Mouse (Mus musculus): ENCODE data around the gene Slc10a7. TPM values are rescaled to one million over a fixed set of nuclear protein-coding genes. Genes with fewer than 3 reads are reported as not detected.

The Slc10a7 gene
- polyA plus RNA-seq, 1 experiment from 2014 or later, result 19.9 TPM

DNA sequence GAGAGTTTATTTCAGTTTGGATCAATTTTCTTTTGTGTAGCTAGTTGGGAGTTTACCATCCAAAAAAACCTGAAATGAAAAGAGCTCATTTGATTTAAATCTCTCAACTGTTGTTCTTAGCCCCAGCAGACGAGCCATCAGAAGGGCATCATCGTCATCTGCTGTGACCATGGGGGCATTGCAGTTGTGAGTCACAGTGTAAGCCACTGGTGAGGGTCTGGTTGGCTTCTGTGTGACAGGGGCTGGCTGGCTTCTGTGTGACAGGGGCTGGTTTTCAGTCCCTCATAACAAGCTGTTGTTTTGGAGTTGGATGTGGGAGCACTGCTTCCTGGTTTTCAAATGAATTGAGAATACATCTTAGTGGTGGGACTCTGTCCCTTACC, 41.6 kb downstream of the Slc10a7 start:
- Histone ChIP-seq H3K27me3 (no peaks in the 10 kb centered on the region), H3K27ac (no peak overlapping the region), H3K9me3 (no peaks in the 10 kb centered on the region), H3K4me3 (no peak overlapping the region), H3K4me1 (no peaks in the 10 kb centered on the region), H3K9ac (no peak overlapping the region), H3K4me2 (no peak overlapping the region), H3K36me3 (no peaks in the 10 kb centered on the region)
- 86% methylated on average over 2 of the region's 2 CpGs for WGBS
- ATAC-seq (ENCODE audit: borderline replicate concordance, extremely low read depth, low FRiP score, low TSS enrichment), result no peak

DNA sequence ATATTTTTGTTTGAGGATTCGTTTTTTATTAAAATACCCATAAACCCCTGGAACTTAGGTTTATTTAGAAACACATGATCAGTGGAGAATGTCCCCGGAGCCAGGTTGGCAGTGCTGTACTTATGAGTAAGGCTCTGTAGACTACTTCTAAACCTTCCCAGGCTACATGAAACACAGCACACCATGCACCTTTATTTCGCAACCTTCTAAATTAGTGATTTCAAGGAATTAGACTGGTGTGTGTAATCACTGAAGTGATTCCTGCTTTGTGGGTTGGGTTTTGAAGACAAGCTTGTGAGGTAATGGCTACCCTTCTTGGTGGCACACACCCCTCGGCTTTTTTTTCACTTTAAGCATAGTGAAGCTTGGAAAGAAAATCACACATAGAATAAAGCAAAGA, 46.7 kb downstream of the Slc10a7 start:
- Histone ChIP-seq H3K9me3 (no peaks in the 10 kb centered on the region), H3K4me3 (no peak overlapping the region), H3K27me3 (no peaks in the 10 kb centered on the region), H3K27ac (no peak overlapping the region), H3K36me3 (no peaks in the 10 kb centered on the region), H3K4me2 (no peak overlapping the region), H3K4me1 (no peaks in the 10 kb centered on the region), H3K9ac (no peak overlapping the region)
- 90% methylated on average over 4 of the region's 4 CpGs for WGBS
- no peak for ATAC-seq (ENCODE audit: borderline replicate concordance, extremely low read depth, low FRiP score, low TSS enrichment)

DNA sequence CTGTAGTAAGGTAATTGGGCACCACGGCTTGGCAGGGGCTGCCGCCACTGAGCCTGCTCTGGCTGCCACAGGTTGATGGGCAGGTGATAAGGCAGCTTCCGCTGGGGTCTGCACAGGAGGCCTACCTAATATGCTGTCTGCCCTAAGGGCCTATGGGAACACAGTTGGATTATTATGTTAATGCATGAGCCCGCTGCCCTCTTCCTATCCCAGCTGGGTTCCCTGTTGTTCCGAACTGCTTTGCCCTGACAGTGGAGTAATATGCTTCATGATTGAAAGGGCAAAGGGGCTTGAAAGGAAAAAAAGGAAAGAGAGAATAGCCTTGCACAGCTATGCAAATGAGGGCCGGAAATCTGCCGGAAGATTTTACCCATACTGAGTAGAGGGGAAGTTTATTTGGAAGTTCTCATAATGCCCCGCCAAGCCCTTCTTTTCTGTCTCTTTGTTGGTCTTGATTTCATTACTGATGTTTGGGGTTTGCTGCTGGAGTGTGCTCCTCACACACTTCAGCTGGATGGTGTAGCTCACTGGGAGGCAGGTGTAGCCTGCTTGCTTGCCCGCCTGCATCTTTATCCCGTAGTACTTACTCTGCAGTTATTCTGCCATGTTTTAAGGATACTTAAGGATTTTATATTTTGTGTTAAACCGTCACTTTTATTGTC, 47.8 kb downstream of the Slc10a7 start:
- Histone ChIP-seq H3K9me3 (no peaks in the 10 kb centered on the region; the same call in 1 of the 2 replicates), H3K9ac (no peak overlapping the region), H3K4me1 (no peaks in the 10 kb centered on the region), H3K36me3 (0 out of 2 replicates have a peak, but pooled peaks cover 4% of the 10 kb centered on the region), H3K27me3 (no peaks in the 10 kb centered on the region), H3K4me3 (no peak overlapping the region), H3K27ac (no peak overlapping the region), H3K4me2 (no peak overlapping the region)
- no peak for ATAC-seq (ENCODE audit: borderline replicate concordance, extremely low read depth, low FRiP score, low TSS enrichment)
- WGBS, result 85% methylated on average over 11 of the region's 11 CpGs

DNA sequence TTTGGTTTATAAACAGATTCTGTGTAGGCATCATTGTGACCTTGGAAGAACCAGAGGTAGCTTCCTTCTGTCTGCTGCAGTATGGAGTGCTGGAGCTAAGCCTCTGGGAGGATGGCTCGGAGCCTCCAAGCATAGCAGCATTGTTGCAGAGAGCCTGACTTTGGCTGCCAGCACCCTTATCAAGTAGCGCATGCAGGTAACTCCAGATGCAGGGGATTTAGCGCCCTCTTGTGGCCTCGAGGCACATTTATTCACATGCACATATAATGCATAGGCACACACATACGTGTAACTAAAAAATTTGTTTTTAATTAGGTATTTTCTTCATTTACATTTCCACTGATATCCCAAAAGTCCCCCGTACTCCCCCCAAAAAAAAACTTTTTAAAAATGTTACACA, 52.5 kb downstream of the Slc10a7 start:
- Histone ChIP-seq H3K4me3 (no peak overlapping the region), H3K9me3 (no peaks in the 10 kb centered on the region; the same call in 1 of the 2 replicates), H3K4me1 (peaks cover 8% of the 10 kb centered on the region; the same call in 1 of the 2 replicates), H3K27me3 (no peaks in the 10 kb centered on the region), H3K27ac (no peak overlapping the region), H3K36me3 (0 out of 2 replicates have a peak, but pooled peaks cover 4% of the 10 kb centered on the region), H3K9ac (no peak overlapping the region), H3K4me2 (no peak overlapping the region)
- WGBS, result 91% methylated on average over 6 of the region's 6 CpGs
- no peak for ATAC-seq (ENCODE audit: borderline replicate concordance, extremely low read depth, low FRiP score, low TSS enrichment)

DNA sequence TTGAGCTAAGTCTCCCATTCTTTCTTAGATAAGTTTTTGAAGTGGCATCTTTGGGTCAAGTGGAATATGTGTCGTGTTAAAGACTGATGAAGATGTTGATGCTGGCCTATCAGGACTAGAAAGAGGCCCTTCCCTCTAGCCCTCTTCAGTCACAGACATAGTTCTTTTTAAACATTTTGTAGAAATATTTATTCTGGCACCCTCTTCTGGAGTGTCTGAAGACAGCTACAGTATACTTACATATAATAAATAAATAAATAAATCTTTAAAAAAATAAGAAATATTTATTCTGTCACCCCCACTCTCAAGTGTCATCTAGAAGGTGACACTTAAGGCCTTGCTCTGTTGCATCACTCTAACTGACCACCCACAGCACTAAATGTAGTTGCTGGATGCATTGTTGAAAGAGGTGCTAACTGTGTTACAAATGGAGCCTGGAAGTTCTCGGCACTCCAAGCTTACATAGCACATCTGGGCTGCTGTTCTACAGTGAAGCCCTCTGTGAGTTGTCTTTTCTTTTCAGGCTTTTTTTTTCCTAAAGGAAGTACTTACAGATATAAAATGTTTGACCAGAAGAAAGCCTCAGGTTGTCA, 54.4 kb downstream of the Slc10a7 start:
- no peaks in the 10 kb centered on the region for H3K27me3 ChIP-seq
- H3K27ac ChIP-seq, result 0 out of 2 replicates have a peak overlapping the region, but pooled peaks have one; percentile 29
- H3K9ac ChIP-seq, result no peak overlapping the region
- H3K4me1 ChIP-seq, result peaks cover 8% of the 10 kb centered on the region; the same call in 1 of the 2 replicates
- H3K9me3 ChIP-seq, result no peaks in the 10 kb centered on the region; the same call in 1 of the 2 replicates
- no peak overlapping the region for H3K4me2 ChIP-seq
- no peak overlapping the region for H3K4me3 ChIP-seq
- peak; percentile 72; the same call in 1 of the 2 replicates for ATAC-seq (ENCODE audit: borderline replicate concordance, extremely low read depth, low FRiP score, low TSS enrichment)
- H3K36me3 ChIP-seq, result 0 out of 2 replicates have a peak, but pooled peaks cover 4% of the 10 kb centered on the region
- WGBS, result 27% methylated on average over 2 of the region's 2 CpGs

DNA sequence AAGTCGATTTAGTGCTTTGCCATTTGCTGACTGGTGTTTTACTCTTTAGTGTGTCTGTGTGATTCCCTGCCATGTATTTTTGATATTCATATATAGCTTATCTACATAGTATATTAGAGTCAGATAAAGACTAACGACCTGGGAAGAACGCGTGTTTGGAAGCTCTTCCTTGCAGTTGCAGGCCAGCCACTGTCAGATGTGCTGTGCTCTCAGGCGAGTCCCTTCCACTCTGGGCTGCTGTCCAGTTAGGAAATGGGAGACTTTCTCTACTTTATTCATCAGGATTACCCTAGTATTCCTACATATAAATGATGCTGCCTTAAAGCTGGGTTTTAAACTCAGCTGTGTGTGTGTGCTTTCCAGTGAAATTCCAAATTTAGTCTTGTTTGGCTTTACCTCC, 55.1 kb downstream of the Slc10a7 start:
- no peak overlapping the region for H3K4me3 ChIP-seq
- 0 out of 2 replicates have a peak, but pooled peaks cover 4% of the 10 kb centered on the region for H3K36me3 ChIP-seq
- peak; percentile 69; the same call in 1 of the 2 replicates for ATAC-seq (ENCODE audit: borderline replicate concordance, extremely low read depth, low FRiP score, low TSS enrichment)
- H3K4me1 ChIP-seq, result peaks cover 8% of the 10 kb centered on the region; the same call in 1 of the 2 replicates
- 0 out of 2 replicates have a peak overlapping the region, but pooled peaks have one; percentile 29 for H3K27ac ChIP-seq
- H3K9ac ChIP-seq, result no peak overlapping the region
- no peaks in the 10 kb centered on the region for H3K27me3 ChIP-seq
- no peak overlapping the region for H3K4me2 ChIP-seq
- 33% methylated on average over 5 of the region's 5 CpGs for WGBS
- H3K9me3 ChIP-seq, result no peaks in the 10 kb centered on the region; the same call in 1 of the 2 replicates

DNA sequence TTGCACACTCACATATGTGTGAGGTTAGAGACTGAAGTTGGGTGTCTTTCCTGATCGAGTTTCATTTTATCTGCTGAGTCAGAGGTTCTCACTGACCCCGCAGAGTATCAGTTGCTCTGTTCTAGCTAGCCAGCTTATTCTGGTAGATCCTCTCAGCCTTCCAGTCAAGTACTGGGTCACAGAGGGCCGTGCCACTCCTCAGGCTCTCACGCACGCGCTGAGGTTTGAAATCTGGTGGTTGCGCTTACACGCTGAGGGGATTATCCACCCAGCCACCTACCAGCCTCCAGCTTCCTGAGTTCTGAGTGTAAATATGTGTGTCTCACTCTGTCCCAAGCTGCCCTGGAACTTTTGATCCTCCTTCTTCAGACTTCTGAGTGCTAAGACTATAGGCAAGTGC, 59.0 kb downstream of the Slc10a7 start:
- peaks cover 8% of the 10 kb centered on the region; the same call in 1 of the 2 replicates for H3K4me1 ChIP-seq
- no peak for ATAC-seq (ENCODE audit: borderline replicate concordance, extremely low read depth, low FRiP score, low TSS enrichment)

DNA sequence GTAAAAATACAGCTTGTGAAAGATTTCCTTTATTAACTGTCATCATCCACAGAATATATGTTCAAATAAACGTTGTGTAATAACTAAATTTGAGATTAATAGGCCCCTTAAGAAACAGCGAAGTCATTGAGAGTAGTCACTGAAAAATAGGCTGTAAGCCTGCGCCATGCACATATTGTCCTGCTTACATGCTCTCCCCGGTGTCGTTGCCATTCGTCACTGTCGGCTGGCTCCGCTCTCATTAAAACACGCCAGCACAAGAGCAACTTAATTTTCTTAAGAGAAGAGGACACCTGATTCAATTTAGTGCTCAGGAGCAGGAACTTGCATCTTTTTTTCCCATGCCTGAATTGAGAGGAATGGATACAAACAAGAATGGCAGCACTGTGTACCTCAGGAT, 62.4 kb downstream of the Slc10a7 start:
- WGBS, result 50% methylated on average over 9 of the region's 9 CpGs
- Histone ChIP-seq H3K27me3 (no peaks in the 10 kb centered on the region), H3K4me1 (no peaks in the 10 kb centered on the region), H3K27ac (no peak overlapping the region), H3K4me3 (no peak overlapping the region), H3K4me2 (no peak overlapping the region), H3K36me3 (no peaks in the 10 kb centered on the region), H3K9ac (no peak overlapping the region), H3K9me3 (no peaks in the 10 kb centered on the region)
- no peak for ATAC-seq (ENCODE audit: borderline replicate concordance, extremely low read depth, low FRiP score, low TSS enrichment)

More for the DNA sequence above, 59.0 kb downstream of the Slc10a7 start:
- no peak overlapping the region for H3K9ac ChIP-seq
- H3K27ac ChIP-seq, result no peak overlapping the region
- no peak overlapping the region for H3K4me2 ChIP-seq
- no peaks in the 10 kb centered on the region for H3K27me3 ChIP-seq
- no peak overlapping the region for H3K4me3 ChIP-seq
- WGBS, result 68% methylated on average over 8 of the region's 8 CpGs
- no peaks in the 10 kb centered on the region for H3K9me3 ChIP-seq
- H3K36me3 ChIP-seq, result no peaks in the 10 kb centered on the region

DNA sequence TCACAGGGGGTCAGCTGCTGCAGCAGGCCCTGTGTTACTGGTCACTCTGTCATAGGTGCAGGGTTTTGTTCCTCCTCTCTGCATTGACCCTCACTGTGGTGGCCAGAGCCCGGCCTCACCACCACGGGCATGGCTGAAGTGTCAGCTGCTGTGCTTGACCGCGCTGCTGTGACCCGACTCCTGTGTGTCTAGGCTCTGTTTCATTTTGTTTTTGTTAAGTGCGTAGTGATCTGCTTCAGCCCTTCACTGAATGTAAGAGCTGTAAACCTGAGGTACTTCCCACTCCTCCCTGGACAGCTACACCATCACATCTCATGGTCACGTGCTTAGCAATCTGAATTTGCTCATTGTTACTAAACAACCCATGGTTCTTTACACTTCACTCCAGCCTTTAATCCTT, 65.1 kb downstream of the Slc10a7 start:
- no peak overlapping the region for H3K27ac ChIP-seq
- 68% methylated on average over 7 of the region's 7 CpGs for WGBS
- H3K27me3 ChIP-seq, result no peaks in the 10 kb centered on the region
- H3K4me3 ChIP-seq, result no peak overlapping the region
- no peaks in the 10 kb centered on the region for H3K36me3 ChIP-seq
- no peaks in the 10 kb centered on the region for H3K9me3 ChIP-seq
- no peak for ATAC-seq (ENCODE audit: borderline replicate concordance, extremely low read depth, low FRiP score, low TSS enrichment)
- no peaks in the 10 kb centered on the region for H3K4me1 ChIP-seq
- no peak overlapping the region for H3K4me2 ChIP-seq
- H3K9ac ChIP-seq, result no peak overlapping the region

DNA sequence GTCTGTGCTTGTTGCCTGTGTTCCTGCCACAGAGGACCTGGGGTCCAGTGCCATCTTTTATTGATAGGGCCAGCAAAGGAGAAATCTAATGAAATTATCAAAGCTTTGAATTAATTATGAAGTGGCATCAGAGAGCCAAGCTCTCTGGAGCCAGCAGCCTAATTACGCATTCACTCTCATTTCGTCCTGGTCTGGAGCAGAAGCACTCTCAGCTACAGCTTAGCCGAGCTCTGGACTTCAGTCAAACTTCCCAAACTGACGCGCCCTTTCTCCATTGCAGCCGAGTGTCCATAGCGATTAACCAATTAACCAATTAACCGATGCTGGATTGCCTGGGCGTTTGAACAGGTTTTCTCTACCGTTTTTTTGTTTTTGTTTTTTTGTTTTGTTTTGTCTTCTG, 68.4 kb downstream of the Slc10a7 start:
- no peak for ATAC-seq (ENCODE audit: borderline replicate concordance, extremely low read depth, low FRiP score, low TSS enrichment)
- no peak overlapping the region for H3K27ac ChIP-seq
- H3K4me1 ChIP-seq, result no peaks in the 10 kb centered on the region
- 76% methylated on average over 10 of the region's 10 CpGs for WGBS
- H3K4me3 ChIP-seq, result no peak overlapping the region
- no peak overlapping the region for H3K9ac ChIP-seq
- no peaks in the 10 kb centered on the region for H3K27me3 ChIP-seq
- no peaks in the 10 kb centered on the region for H3K36me3 ChIP-seq
- H3K9me3 ChIP-seq, result no peaks in the 10 kb centered on the region
- H3K4me2 ChIP-seq, result no peak overlapping the region

DNA sequence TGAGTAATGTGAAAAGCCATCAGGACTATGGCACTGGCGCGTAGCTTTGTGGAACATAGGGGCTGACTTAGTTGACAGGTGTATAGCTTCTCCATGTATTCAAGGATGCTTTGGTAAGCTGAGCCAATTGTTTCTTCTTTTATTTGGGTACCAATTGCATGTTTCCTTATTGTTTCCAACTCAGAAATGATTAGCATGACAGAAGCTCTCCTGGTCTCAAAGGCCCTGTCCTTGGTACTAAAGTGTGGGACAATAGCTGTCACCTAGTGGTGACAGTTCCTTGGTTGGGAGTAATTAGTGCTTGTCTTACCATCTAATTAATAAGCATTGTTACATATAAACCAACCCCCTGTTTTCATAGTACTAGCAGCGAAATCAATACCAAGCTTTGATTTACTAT, 68.9 kb downstream of the Slc10a7 start:
- no peaks in the 10 kb centered on the region for H3K27me3 ChIP-seq
- H3K4me1 ChIP-seq, result no peaks in the 10 kb centered on the region
- H3K4me3 ChIP-seq, result no peak overlapping the region
- H3K9me3 ChIP-seq, result no peaks in the 10 kb centered on the region
- no peaks in the 10 kb centered on the region for H3K36me3 ChIP-seq
- ATAC-seq (ENCODE audit: borderline replicate concordance, extremely low read depth, low FRiP score, low TSS enrichment), result no peak
- no peak overlapping the region for H3K4me2 ChIP-seq
- WGBS, result 90% methylated on average over 3 of the region's 3 CpGs
- no peak overlapping the region for H3K27ac ChIP-seq
- no peak overlapping the region for H3K9ac ChIP-seq

DNA sequence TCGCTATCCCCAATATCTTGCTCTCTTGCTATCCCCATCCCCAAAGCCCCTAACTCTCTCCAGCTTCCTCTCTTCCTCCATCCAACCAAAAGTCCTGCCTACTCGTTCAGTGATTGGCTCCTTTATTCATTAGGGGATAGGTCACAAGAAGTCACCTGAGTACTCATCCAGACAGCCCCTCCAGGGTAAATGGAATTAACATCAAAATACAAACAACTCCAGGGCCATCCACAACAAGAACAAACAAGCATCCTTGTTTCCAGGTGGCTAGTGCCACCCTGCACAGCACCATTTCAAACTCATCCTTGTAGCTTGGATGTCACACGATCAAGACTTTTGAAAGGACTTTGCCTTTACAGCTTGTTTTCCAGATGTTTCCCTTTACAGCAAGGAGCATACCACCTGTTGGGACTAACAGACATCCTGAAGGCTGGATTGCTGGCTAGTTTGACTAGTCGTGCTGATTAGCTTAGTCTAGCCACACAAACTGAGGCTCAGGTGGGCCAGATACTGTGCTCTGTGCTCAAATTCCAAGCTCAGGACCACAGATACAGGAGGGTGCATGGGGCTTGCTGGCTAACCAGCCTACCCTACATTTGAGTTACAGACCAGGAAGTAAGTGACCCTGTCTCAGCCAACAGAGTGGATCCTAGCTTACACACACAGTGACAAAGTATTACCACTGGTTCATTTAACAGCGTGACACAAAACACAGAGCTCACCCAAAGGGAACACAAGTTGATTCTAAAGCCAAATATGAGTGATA, 75.0 kb downstream of the Slc10a7 start:
- no peaks in the 10 kb centered on the region for H3K36me3 ChIP-seq
- ATAC-seq (ENCODE audit: borderline replicate concordance, extremely low read depth, low FRiP score, low TSS enrichment), result no peak
- WGBS, result 75% methylated on average over 5 of the region's 5 CpGs

More for the DNA sequence above, 75.0 kb downstream of the Slc10a7 start:
- no peak overlapping the region for H3K4me2 ChIP-seq
- no peak overlapping the region for H3K27ac ChIP-seq
- no peaks in the 10 kb centered on the region for H3K9me3 ChIP-seq
- no peaks in the 10 kb centered on the region for H3K27me3 ChIP-seq
- no peak overlapping the region for H3K4me3 ChIP-seq
- H3K4me1 ChIP-seq, result no peaks in the 10 kb centered on the region; the same call in 1 of the 2 replicates
- H3K9ac ChIP-seq, result no peak overlapping the region
